Mouse (Mus musculus): Measurements from ENCODE around the gene Ccl1.
A peak's percentile ranks its signal among the peaks of the same experiment; 100 is the strongest.

Gene Ccl1

DNA sequence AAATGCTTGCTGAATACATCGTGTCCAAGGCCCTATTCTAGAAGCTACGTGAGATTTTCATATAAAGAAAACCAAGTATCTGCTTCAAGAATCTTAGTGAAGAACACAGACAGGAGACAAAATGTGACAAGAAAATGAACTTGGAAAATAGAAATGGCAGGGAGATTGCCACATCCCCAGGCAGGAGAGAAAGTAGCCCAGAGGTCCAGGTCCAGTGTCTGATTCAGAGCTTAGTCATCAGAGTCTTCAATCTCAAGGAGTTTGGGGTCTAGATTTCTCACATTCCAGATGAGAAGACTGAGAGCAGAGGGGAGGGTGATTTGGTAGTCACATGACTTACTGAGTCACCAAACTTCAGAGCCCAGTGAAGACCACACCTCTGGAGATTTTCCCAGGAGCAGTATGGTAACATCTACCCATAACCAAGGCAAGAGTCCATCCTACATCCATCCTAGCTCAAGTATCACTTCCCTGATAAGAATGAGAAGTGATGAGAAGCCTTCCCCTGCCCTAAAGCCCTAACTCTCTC is 98.5 kb downstream of the Ccl1 start:
- DNase-seq (ENCODE audit: low read depth in 1 of 2, low spot score in 2 of 2), result no peak

DNA sequence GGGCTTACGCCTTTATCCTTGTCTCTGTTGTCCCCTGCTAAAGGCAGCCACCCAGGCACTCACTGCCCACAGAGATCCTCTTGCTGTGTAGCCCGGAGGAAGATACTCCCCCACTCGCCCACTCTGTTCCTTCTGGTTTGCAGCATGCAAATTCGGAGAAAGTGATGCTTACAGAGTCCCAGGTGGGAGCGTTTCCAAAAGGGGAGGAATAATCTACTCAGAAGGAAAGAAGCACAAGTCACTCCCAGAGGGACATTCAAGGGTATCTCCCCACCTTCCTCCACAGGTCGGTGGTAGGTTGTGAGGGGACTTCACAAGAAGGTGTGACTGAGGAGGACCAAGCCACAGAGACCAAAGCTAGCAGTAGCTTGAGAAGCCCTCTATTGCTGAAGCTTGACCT is 100.3 kb downstream of the Ccl1 start:
- no peak for DNase-seq (ENCODE audit: low read depth in 1 of 2, low spot score in 2 of 2)

DNA sequence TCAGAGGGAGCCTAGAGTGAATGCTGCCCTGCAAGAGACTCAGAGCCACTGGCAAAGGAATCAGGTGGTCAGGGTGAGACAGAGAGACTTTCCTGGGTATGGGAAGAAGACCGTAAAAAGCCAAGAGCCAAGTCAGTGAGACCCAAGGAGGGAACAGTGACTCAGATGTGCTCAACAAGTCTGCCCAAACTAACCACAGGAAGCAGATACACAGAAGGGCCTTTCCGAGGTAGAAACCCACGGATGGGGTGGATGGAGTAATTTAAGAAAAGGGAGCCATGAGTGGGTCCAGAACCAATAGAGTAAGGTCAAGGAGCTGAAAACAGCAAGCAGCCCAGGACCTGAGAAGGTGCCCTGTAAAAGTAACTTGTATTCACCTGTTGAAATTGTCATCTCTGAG is 101.8 kb downstream of the Ccl1 start:
- DNase-seq (ENCODE audit: low read depth in 1 of 2, low spot score in 2 of 2), result no peak

DNA sequence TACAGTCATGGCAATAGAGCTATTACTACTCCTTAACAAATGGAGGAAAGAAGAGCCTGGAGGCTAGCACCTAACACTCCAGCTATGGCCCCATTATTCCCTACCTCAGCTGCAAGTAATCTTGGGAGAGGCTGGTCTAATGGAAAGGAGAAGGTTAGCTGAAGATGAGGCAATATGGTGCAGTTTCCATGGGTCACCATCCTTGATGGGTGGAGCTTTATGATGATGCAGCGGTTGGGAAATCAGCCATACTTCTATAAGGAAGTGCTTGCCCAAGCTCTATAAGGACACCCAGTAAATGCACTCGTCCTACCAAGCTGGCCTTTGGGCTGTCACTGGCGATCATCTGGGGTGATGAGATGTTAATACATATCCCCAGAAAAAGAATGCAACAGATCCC is 107.7 kb downstream of the Ccl1 start:
- DNase-seq (ENCODE audit: low read depth in 1 of 2, low spot score in 2 of 2), result peak in 1 of 2 experiments; percentile 28

DNA sequence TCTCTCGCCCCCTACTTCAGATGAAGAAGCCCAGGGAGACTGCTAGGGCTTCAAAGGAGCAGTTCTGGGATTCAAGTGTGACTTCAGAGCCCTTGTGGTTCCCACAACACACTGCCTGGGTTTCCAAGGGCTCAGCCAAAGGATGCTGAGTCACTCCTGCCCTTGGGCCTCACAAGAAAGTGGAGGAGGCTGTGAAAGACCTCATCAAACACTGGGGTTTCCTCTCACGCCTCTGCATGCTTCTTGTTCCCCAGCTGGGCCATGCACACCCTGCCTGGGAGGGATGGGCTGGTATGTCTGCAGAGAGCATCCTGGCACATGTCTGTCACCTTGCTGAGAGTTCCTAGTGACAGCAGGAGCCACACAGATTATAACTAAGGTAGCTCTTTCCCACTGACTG is 110.5 kb downstream of the Ccl1 start:
- no peak for DNase-seq (ENCODE audit: low read depth in 1 of 2, low spot score in 2 of 2)

DNA sequence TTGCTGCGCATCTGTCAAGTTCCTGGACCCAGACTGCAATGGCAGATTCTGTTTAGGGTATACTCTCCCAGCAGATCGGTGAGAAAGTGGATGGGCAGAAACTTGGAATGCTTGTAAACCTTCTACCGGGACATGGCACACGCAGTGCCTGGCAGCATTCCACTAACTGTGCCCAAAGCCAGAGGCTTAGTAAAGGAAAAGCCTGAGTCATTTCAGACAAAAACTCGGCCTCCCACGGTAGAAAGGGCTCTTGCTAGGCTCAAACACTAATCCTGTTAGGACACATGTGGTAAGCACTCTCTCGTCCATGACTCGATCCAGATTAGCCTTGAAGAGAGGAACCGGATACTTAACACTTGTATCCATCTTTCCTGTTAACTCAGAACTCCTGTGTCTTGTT is 111.7 kb downstream of the Ccl1 start:
- no peak for DNase-seq (ENCODE audit: low read depth in 1 of 2, low spot score in 2 of 2)

DNA sequence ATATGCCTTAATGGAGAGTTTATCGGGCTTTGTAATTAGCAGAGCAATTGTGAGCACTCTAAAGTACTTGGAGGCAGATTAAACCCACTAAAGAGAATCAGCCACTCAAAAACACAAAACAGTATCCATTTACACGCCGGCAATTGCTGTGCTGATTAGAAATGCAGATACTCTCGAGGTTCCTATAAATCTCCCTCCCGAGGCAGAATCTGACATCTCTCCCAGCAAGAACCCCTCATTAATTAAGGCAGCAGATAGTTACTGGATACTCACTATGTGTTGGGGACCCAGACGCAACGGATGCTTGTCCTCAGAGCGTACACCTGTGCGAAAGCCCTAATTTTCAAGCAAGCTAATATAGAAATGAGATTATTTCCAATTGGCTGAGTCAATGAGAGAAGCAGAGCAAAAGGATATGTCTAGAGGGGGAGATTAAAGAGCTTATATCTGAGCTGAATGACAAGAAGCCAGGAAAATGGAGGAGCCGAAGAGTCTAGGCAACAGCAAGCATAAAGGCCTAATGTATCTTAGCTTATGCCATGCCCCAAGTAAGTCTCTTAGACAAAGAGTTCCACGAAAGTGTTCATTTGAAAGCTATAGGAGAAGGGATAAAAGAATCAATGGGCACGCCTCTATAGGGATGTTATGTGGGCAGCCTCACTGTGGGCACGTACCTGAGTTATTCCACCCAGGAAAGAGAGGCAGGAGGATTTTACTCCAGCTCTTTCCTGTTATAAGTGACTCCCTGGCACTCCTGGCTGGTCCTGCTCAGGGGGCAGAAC is 115.5 kb downstream of the Ccl1 start:
- DNase-seq (ENCODE audit: low read depth in 1 of 2, low spot score in 2 of 2), result no peak

DNA sequence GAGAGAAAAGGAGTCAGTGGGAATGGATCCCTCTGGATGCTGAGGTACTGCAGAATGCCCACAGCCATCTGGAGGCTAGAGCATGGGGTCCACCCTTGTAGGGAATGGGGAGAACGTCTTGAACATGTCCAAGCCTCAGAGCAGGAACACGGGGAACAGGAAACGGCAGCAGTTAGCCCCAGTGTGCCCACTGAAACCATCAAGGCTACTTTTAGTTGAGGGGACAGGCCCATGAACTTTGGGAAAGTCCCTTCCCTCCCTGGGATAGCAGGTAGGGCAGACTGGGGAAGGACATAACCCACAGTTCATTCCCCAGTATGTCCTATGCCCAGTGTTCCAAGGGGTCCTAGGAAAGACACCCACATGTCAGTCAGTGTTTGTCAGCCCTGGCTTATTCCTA is 119.8 kb downstream of the Ccl1 start:
- no peak for DNase-seq (ENCODE audit: low read depth in 1 of 2, low spot score in 2 of 2)

DNA sequence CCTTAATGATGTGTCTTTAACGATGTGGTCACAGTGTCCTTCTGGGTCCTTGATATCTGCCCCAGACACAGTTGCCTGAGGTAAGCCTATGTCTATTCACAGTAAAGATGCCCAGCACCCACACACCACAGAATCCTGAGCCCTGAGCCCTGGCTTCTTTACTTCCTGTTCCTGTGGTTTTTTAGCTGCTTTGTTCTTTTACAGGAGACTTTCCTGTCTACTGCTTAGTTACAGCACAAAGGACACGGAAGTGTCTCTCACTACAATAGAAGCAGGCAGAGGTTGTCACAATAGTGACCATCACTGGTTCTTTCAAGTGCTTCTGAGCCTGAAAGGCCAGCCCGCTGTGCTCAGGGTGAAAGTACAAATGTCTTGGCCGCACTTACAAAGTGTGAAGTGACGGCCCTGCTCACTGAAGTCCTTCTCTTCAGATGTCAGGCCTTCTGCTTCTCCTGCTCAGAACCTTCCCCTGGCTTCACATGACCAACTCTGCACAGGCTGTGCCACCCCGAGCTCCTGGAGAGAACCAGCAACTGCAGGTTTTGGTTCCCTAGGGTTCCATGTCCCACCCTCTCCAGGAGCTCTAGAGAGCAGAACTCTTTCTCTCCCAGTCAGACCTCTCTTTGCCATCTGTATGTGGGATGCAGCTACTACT is 122.1 kb downstream of the Ccl1 start:
- DNase-seq (ENCODE audit: low read depth in 1 of 2, low spot score in 2 of 2), result no peak

DNA sequence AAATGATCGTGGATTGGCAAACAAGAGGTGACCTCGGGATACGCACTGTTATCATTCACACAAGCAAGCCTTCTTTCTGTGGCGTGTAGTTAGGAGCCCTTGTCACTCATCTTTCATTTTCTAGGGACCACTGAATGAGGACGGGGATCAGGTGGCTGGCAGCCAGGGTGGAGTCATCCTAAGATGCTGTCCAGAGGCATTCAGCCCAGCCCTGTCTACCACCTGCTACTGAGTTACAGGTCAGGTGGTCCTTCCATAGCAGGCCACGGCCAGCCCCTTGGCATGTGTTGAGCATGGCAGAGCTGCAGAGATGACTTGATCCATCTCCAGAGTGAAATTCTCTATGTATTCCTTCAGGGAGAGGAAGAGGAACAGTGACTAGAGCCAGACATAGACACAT is 123.1 kb downstream of the Ccl1 start:
- no peak for DNase-seq (ENCODE audit: low read depth in 1 of 2, low spot score in 2 of 2)

DNA sequence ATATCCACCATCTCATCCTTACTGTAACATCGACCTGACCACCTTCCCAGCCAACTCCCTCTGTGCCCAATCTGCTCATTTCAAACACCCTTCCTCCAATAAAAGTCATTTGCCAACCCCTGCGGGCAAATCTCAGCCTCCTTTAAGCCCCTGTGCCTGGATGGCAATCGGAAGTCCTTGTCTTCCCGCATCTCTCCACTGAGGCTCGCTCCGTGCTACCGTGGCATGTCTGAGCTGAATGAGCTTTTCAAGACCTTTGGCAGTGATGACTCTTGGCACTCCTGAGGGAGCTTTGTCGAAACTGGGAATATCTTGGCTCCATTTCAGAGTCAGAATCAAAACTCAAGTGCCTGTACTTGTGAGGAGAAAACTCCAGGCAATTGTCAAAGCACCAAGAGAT is 124.2 kb downstream of the Ccl1 start:
- no peak for DNase-seq (ENCODE audit: low read depth in 1 of 2, low spot score in 2 of 2)

DNA sequence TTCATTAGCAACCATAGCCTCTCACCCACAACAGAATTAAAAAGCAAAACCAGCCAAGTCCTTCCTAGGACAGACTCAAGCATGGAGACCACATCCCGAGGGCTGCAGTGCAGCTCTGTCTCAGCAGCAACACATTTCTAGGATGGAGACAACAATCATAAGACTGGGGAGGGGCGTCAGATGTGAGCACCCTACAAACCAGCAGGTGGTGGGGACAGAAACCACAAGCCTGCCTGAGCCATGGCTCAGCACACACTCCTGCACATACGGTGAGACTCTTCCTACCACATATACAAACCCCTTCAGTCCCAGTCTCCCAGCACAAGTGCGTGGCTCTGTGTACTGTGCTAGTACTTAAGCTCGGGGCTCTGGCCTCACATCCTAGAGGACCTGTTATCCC is 127.3 kb downstream of the Ccl1 start:
- no peak for DNase-seq (ENCODE audit: low read depth in 1 of 2, low spot score in 2 of 2)

DNA sequence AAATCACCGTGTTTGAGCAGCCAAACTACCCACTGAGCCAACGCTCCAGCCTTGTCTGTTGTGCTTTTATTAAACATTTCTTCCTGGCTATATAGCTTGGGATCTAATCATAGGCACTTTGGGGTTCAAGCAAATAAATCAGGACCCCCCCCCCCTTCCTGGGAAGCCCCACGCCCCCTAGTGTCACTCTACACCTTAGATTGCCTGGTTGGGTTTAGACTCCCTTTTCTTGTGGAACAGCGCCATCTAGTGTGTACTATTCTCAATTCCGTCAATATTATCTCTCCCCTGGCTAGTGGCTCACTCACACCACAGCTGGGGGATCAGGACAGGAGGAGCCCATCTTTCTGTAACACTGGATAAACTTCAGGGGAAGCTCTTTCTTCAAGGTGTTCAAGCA is 127.8 kb downstream of the Ccl1 start:
- no peak for DNase-seq (ENCODE audit: low read depth in 1 of 2, low spot score in 2 of 2)

DNA sequence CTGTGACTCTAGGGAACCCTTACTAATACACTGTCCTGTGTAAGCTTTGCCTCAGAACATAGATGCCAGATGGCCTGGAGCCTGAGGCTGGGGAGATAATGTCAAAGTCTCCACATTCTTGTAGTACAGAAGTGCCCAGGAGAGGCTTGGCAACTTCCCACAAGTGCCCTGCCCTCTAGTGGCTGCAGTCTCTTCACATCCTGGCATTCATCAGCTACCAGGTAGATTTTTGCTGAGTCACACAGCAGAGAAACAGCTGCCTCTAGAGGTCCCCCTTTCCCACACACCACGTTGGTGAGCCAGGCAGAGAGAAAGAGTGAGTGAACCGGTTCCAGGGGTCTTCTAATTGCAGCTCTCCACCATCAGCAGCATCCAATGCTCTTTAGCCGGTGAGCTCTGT is 130.7 kb downstream of the Ccl1 start:
- DNase-seq (ENCODE audit: low read depth in 1 of 2, low spot score in 2 of 2), result peak; percentile 42 to 53

DNA sequence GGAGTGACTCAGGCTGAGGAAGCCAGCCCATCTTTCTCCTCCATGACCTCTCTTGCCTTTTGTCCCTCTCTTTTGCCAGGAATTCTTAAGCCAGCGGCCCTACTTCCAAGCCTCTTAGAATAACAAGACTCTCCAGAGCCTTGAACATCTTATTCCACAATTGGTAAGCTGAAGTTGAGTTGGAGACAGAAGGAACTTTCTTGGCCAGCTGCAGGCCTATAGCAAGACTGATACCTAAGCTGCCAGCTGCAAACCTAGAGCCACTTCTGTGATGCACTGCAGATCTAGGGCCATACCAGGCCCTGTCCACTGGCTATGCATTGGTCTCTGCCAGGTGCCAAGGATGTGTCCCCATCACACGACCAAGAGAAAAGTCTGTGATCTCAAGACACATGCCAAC is 132.0 kb downstream of the Ccl1 start:
- no peak for DNase-seq (ENCODE audit: low read depth in 1 of 2, low spot score in 2 of 2)

DNA sequence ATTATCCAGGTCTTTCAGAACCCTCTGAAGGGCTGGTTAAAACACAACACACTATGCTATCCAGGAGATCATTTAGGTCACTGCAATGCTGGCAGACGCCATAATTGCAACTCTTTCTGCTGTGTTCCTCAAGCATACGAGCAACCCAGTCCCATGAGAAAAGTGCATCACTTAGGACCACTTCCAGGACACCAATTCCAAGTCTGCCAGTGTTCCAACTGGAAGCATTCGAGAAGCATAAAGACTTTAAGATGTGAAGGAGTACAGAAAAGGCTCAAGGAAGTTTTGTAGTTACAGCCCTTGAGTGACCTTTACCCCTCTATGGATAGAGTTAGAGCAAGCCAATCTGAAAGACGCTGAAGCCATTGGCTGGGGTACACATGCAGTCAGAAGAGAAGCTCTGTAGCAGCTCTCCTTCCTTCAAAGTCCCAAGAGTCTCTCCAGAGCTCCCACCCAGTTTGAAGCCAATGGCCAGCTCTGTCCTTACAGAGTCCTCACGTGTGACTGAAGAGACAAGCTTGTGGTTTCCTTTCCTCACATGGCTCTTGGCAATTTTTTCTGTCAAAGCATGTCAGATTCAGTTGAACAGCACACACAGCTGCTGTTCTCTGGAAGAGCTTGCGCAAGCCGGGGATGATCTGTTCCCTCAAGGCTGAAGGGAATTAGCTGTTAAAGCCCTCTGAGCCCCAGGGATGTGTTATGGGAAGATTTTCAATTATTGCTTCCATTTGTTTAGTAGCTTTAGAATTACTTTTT is 134.0 kb downstream of the Ccl1 start:
- DNase-seq (ENCODE audit: low read depth in 1 of 2, low spot score in 2 of 2), result peak in 1 of 2 experiments; percentile 16

DNA sequence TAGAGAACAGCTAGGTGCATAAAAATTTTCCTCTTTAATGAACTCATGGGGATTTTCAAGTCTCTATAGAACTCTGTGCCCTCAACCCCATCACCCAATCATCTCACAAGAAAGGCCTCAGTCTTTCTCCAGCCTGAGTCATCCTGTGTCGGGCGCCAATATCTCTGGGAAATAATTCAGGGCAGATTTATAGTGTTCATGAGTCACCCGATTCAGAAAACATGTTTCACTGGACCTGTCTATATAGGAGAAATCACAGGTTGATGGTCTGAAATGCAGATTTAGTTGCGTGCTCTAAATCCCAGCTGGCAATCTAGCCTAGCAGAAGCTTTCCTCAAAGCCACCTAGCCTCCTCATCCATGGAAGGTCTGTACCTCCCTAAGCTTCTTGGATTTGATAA is 136.0 kb downstream of the Ccl1 start:
- DNase-seq (ENCODE audit: low read depth in 1 of 2, low spot score in 2 of 2), result no peak

DNA sequence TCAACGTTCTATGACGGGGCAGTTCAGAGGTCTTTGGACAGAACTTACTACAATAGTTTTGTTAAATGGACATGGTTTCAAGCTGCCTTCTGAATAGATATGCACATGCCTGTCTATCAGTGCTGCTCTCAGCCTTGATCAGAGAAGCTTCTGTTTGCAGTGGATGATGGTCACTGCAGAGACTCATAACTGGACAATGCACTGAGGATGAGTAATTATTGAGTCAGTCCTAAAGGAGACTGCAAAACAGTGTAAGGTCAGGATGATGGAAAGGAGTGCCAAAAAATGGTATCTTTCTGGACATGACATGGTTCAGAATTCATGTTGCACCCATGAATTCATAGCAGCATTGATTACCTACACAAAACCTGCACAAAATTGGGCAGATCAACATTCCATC is 137.2 kb downstream of the Ccl1 start:
- no peak for DNase-seq (ENCODE audit: low read depth in 1 of 2, low spot score in 2 of 2)

DNA sequence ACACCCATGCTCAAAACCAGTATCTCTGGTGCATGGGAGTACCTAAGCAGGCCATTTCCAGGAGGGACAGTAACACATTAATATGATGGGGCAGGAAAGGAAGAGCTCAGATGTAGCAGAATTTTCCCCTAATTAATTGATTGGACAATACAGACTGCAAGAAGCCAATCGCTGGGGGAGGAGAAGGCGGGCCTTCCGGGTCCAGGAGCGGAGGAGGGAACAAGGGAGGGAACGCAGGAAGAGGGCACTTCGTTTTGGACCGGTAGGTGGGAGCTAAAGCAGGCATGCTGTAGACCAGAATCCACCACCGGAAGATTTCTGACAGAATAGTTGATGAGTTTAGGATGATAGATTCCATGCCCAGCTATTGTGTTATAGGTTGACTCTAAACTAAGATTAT is 142.2 kb downstream of the Ccl1 start:
- DNase-seq (ENCODE audit: low read depth in 1 of 2, low spot score in 2 of 2), result no peak

DNA sequence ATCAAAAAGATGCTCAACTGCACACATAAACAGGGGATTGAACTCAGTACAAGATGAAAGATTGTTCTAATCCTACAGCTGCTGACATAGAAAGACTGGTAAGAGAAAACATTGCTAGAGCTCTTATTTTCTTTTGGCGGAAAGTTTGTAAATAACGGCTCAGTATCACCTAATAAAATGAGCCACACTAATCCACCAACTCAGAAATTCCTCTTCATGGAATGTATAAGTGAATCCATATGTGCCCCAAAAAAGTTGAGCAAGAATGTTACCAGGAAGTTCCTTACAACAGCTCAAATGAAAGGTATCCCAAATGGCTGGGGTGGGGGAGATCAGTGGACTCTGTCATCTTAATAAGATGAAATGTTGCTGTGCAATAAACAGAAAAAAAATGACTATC is 146.4 kb downstream of the Ccl1 start:
- DNase-seq (ENCODE audit: low read depth in 1 of 2, low spot score in 2 of 2), result no peak

DNA sequence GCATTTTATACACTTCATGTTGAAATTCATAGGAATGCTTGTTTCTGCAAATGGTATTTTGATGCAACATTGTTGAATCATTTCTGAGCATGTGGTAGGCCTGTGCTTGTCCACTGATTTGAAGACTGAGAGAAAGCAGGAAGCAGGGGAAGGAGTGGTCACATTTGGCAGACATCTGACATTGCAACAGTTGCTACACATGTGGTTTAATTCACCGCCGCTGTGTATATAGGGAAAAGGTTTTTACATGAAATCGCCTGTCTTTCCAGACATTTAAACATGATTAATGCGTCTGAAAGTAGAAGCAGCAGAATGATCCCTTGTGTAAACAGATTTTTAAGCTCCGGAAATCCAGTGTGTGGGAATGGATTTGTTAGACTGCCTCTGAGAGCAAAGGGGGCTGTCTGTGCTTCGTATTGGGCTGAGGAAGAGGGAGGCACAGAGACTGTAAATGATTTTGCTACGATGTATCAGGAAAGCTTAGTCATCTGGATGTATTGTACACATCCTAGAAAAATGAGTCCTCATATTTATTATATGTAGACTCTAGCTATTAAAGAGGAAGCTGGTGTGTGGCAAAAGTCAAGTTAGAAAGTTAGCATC is 165.9 kb downstream of the Ccl1 start:
- no peak for DNase-seq (ENCODE audit: low read depth in 1 of 2, low spot score in 2 of 2)

DNA sequence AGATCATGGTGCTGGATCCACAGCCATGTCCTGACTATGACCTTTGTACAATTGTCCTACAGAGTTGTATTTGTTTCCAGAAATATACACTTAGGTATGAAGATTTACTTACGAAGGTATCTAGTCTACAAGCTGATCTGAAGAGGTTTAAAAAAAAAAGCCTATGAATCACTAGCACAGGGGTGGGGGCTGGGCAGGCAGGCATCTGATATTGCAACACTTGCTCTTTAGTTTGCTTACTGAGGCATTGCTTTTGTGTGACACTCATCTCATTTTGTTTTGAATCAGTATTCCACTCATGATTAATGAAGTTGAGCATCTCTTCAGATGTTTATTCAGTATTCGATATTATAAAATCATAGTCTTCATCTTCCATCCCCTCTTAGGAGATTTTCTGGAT is 169.3 kb downstream of the Ccl1 start:
- DNase-seq (ENCODE audit: low read depth in 1 of 2, low spot score in 2 of 2), result no peak

Measured in monocyte, adult 2 months (primary cell).